Mouse (Mus musculus): Measurements from ENCODE around the gene Ssh2.
A peak's percentile ranks its signal among the peaks of the same experiment; 100 is the strongest.

DNA sequence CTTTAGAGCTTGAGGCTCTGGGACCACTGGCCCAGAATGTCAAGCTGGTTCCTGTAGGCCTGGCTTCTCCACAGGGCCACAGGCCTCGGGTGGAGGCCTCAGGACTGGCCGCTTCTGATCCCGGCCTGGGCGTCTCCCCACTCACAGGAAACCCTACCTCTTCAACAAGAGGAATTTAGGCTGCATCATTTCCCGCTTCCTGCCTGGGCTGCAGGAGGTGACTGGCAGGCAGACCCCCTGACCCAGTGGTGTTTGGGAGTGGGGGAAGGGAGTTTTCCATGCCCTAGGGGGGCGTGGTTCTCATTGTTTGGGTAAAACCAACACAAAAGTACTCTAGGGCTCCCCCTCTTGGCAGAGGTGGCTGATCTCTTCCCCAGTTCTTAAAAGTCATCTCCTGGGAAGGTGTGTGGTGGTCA lies 281.3 kb downstream of the Ssh2 start:
- TF ChIP-seq POLR2A (IDR thresholded peaks at IDR 0.05; ENCODE audit: insufficient read depth, low read depth, low read length) = no peak
- 0 out of 2 replicates have a peak, but pooled peaks have one; percentile 6 for TF ChIP-seq CTCF (IDR thresholded peaks at IDR 0.05; ENCODE audit: insufficient read depth, low read depth, low read length)
